Mouse (Mus musculus): ENCODE measurements at regions not wholly inside any gene's neighbourhood (a gene's known extent, or its start where the extent isn't known, plus 50 kb on each side); places are given as distances from the start of the nearest gene placed in this dataset.

DNA sequence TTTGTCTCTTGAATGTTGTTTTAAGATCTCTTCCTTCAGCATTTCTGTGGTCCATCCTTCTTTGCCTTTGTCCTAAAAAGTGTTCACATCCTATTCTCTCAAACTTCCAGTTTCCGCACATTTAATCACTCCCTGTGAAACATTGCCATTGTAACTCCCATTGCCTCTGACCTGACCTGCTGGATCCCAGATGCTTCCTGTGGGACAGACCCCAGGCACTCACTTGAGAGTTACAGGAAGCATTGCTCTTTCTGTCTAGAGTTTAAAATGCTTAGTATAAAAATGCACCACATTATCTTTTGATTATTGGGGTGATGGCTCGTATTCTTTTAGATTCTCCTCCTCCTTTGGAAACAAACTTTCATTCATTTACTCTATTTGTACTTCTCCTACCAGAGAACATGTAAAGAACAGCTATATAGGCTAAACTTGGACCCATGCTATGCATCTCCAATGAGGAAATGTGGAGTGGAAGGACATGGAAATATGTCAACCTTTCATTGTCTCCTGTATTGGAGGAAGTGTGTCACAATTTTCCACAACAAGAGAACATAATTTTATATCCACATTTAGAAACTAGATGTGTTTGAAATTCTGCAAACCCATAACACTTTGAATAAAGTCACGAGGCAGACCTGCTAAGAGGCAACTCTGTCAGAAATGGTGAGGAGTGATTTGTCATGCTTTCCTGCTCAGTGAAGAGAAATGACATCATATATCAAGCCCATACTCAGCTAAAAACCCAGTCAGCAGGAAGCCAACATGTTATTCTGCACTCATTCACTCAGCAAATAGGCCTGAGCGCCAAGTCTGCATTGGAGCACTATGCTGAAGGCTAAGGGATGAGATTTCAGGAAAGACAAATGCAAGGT, 308.8 kb upstream of the Marcks start:
- DNase-seq (ENCODE audit: low read depth) = no peak

DNA sequence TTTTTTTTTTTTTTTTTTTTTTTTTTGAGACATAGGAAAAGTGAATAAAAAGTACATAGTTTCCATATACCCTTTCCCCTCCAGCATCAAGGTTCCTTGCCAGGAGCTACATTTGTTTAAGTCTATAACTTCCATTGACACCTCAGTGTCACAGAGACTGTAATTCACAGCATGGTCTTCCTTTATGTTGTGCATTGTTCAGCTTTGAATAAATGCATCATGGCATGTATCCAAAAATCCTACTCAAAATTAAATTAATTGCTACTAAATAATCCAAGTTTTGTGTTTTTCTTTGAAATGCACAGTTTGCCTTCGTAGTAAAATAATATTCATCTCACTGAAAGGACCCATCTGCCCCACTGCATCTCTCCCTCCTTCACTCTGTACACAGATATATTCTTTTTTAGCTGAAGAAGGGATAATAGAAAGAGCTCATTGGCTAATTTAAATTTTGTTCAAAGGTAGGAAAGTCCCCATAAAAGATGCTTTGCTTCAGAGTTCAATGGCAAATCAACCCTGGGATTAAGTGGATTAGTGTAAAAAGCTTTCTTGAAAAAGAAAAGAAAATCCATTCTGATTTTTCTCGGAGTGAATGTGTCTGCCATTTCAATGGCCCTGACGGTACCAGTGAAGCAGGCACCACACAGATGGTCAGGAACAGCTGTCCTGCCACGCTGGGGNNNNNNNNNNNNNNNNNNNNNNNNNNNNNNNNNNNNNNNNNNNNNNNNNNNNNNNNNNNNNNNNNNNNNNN, 301.3 kb upstream of the Marcks start:
- DNase-seq (ENCODE audit: low read depth) = no peak

DNA sequence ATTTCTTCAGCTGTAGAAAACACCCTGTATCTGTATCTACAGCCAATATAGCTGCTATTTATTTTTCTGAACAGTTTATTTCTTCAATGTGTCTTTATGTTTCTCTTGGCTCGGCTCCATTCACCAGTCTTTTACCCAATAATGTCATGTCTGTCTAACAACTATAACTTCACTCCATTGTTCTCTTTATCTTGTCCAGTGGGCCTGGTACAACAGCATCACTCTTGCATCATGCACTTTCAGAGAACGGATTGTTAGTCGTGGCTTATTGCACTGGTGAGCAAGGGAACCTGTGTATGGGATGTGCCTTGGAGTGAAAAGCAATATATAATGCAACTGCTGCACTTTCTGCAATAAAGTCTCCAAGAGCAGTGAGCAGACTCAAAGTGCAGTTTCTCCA, 299.6 kb upstream of the Marcks start:
- no peak for DNase-seq (ENCODE audit: low read depth)

DNA sequence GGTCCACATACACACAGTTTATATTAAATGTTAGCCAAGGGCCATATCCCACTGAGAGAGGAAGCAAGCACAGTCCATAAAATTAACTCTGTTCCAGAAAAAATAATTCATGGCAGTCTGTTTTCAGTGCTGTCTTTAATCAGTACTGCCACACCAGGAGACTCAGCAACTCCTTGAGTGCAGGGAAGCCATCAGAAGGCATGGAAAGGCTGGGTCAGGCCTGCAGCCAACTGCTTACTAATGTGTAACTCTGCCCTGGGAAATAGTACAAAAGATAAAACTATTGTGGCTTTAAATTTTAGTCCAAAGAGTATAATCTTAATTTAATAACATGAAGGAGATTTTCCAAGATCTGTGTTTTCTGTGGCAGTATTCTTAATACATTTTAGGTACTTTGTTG, 298.1 kb upstream of the Marcks start:
- no peak for DNase-seq (ENCODE audit: low read depth)

DNA sequence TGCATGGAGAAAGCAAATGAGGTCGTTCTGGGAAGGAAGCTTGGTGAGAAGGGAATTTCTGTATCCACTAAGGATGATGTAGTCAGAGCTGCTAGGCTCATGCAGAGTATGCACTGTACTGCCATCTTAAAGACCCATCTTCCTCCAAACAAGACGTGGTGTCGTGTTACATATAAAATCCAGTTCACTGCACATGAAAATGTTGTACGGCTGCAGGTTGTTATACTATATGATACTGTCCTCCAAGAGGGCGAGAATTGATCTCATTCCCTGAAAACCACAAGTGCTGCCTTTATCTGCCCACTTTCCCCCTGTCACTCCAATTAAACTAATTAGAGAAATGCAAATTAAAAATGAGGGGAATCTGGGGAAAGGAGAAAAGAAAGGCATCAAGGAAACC, 295.5 kb upstream of the Marcks start:
- DNase-seq (ENCODE audit: low read depth) = no peak

DNA sequence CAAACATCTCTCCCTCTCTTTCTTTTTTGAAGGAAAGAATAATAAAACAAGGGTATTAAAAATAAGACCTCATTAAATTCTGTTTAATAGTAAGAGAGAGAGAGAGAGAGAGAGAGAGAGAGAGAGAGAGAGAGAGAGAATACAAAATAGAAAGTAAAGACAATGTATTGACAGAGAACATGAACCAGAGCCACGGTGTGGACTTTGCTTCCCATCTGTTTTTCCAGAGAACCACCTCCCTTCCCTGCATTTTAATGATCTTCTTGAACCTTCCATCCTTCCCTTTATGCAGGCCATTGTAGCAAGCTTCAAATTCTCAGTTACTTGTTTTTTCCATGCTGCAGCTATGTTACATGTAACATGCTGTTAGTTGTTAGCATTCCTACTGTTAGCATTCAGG, 284.3 kb upstream of the Marcks start:
- no peak for DNase-seq (ENCODE audit: low read depth)

DNA sequence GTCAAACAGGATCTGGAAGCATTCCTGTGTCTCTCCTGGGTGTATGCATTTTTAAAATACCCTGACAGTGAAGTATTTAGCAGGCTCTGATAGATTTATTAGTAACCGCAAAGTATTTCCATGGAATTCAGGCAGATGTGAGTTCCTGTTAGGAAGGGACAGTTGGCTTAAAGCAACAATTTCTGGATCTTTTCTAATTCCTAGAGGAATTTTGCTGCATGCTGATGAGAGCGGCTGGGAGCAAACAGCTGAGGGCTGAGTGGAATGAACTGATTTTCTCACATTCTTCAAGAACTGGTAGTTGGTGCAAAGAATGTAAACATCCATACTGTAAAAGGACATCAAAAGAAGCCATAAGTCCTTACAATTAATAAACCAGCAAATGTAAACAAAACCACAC, 283.9 kb upstream of the Marcks start:
- no peak for DNase-seq (ENCODE audit: low read depth)

DNA sequence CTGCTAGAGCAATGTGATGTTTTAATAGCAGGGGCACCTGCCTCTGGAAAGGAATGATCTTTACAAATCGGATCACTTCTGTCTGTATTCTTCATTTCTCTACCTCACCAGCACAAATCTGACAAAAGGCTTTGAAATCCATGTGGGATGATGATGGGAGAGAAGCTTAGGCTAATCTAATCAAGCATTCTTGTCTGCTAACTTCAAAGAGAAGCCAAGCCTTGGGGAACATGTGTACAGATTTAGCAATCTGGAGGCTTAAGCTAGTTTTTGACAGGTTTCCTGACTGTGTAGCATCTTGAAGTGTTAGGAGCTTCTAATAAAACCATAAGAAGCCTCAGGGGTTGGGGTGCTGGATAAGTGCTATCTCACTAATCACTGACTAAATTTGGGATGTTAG, 277.6 kb upstream of the Marcks start:
- no peak for DNase-seq (ENCODE audit: low read depth)

DNA sequence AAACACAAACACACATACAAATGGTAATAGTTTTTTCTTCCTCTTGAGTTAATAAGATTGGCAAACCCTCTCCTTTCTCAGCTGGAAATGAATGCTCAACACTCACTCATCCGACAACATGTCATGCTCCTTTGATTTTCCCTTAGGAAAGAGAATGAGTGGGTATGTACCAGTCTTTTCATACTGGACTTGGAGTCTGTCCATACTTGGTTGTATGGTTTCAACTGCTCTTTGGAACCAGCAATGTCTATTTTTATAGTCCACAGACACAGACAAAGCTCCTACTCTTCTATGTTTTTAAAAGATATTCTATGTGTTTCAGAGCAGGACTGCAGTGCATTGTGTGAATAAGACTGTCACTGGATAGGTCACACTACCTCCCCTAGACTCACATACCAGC, 273.7 kb upstream of the Marcks start:
- DNase-seq (ENCODE audit: low read depth) = no peak

DNA sequence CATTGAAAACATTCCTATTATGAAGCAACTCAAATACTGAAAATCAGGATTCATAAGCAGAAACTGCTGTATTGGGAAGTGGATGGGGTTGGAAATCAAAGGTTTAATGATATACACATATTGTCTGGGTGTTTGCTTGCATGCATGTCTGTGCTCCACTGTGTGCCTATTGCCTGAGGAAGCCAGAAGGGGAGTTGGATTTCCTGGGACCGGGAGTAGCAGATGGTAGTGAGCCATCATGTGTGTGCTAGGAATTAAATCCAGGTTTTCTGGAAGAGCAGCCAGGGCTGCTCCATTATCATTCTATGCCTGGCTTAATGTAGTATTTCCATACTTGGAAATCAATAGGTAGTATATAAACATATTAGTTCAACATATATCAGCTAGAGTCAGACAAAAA, 271.0 kb upstream of the Marcks start:
- no peak for DNase-seq (ENCODE audit: low read depth)

DNA sequence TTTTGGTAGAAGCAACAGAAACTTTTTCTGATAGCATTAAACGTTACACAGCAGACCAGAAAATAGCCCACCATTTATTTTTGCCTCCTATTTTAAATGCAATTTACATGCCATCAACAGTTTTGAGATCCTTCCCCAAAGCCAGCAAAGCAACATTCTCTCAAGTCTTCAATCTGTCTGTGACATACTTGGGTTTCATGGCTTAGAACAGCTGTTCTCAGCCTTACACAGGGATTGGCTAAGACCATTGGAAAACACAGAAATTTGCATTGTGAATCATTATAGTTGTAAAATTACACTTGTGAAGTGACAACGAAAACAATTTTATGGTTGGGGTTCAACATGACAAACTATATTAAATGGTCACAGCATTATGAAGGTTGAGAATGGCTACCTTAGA, 268.8 kb upstream of the Marcks start:
- DNase-seq (ENCODE audit: low read depth) = no peak

DNA sequence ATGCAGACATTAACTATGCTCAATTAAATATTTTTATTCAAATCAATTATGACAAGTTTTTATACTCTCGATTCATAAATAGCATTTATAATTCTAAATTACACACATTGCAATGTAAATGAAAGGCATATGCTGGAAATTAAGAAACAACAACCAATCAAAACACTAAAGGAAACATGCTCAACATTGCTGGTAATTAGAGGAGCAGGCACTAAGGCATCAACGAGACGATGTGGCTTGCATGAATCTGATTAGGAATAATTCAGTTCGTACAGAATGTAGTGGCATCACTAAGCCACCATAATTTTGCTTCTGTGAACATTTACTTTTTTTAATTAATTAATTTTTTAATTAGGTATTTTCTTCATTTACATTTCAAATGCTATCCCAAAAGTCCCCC, 266.2 kb upstream of the Marcks start:
- no peak for DNase-seq (ENCODE audit: low read depth)

DNA sequence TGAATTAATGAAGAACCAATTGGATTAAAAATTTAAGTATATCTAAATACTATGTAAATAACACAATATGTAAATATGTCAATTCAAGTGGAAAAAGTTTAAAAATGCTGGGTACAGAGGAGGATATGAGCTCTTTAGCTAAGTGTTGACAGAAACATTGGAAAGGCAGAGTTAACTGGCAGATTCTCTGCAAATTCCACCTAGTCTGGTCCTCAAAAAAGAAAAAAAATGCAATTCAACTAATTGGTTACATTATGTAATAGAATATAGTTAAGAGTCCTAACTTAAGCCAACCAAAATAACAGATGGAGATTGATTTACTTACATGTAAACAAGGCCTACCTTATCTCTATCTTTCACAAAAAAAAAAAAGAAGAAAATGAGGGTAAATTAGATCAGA, 265.7 kb upstream of the Marcks start:
- no peak for DNase-seq (ENCODE audit: low read depth)

DNA sequence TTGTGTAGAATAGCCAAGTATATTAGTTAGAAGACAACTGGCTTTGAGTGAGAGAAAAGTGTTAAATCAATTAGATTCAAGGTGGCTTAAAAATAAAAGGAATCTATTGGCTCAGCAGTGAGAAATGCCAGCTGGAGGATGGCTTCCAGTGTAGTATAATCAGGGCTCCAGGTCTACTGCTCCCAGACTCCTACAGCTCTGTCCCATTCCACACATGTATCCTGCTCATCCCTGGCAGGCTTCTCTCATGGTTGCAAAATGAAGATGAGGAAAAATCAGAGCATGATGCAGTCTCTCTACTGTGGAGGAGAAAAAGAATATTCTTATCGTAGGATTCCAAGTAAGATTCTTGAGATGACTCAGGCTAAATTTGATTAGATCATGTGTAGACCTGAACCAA, 263.7 kb upstream of the Marcks start:
- DNase-seq (ENCODE audit: low read depth) = no peak

DNA sequence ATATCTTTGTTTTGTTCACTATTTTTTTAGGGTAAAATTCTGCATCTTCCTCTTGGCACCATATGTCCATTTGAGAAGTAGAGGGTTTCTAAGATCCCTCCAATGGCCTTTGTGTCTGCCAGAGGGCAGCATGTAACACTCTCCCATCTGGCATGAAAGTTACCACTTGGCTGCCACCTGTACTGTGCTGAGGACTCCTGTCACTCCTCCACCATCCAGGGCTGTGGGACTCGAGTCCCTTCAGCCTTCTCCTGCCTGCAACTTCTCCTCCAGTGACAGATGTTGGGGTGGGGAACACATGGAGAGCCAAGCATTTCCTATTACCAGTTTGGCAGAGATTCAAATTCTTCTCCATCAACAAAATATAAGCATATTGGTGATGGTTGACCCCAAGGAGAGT, 262.3 kb upstream of the Marcks start:
- DNase-seq (ENCODE audit: low read depth) = no peak

DNA sequence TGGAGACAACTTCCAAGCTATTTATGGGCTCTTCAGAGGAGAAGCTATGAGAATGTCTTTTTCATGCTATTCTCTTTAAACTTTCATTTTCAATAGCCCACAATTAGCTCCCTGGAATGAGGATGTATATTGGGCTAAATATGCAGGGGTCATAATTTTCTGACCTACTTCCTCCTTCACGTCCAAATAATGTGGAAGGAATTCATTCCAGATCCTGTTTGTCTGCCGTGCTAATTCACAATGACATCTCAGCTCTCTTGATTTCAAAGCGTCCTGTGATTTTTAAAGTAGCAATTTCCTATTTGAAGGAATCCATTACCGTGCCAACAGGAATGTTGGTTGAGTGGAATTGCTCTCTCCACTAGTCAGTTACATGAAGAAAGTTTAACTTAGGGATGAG, 261.7 kb upstream of the Marcks start:
- DNase-seq (ENCODE audit: low read depth) = no peak

DNA sequence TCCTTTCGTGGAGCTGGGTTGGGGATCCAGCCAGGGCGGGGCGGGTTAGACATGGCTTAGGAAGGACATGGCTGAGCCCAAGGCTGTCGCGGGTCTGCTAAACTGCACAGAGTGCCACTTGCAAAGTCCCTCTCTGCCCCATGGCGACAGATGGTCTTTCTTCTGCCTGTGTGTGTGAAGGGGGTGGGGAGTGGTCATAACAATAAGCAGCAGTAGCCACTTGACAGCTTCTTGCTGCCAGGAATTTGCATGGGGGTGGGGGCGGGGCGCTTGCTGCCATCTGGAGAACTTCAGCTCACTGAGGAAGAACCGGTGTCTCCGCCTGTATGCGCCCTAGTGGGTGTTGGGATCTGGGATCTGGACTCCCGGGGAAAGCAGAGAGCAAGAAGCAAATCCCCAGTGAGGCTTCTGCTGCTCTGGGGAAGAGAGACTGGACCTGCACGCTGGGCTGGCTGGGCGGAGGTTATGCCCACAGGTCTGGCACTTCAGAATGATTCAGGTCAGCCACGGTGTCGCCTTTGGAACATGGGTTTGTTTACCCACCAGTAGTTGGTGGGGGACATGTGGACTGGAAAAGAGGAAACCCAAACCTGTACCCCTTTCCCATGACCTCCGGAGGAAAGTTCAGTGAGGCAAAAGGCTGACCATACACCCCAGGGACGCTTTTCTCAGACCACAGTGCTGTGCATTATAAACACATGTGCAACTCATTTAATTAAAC, 258.7 kb upstream of the Marcks start:
- no peak for DNase-seq (ENCODE audit: low read depth)

DNA sequence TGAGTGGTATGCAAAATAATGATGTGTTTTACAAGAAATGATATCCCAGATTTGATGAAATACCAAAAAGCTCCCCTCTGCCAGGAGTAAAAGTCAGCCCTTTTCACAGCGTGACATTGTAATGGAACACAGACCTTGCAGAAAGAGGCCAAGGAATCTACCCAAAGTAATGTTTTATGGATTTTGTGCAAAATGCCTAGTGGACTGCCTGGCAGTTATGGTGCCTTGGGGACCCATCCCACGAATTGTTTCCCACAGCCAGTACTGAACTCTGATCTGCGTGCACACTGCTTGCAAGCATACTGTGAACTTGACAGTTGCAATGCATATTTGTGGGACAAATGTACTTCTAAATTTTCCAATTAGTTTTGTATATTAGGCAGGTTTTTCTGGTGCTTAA, 251.3 kb upstream of the Marcks start:
- DNase-seq (ENCODE audit: low read depth) = no peak

DNA sequence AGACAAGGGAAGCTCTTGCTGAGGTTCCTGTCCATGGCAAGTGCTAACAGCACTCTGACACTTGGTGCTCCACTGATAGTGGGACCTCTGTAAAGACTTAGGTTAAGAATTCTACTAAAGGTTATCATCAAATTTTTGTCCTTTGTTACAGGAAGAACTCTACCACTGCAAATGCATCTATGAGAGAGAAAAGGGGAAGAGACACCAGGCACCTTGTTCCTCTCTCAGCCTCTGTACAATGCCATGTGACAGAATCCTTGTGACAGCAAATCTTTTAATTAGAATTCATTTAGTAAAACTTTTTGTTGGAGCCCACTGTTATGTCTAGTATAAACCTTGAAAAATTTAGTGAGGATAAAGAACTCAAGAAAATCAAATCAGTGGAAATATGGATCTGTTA, 247.5 kb upstream of the Marcks start:
- no peak for DNase-seq (ENCODE audit: low read depth)

DNA sequence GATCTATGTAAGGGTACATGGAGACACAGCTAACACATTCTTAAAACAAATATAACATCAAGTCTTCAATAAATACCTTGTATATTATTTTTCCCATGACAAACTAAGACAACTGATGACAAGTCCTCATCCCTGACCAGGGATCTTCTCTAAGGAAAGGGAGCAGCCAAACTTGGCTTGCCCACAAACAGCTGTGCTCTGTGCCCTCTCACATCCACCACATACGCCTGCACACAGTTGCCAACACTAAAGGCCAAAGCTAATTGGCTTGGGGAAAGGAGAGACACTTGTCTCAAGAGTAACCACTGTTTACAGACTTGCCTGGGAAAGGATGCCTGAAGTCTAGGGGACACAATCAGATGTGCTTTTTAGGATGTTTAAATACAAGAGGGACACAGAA, 241.3 kb upstream of the Marcks start:
- DNase-seq (ENCODE audit: low read depth) = no peak

DNA sequence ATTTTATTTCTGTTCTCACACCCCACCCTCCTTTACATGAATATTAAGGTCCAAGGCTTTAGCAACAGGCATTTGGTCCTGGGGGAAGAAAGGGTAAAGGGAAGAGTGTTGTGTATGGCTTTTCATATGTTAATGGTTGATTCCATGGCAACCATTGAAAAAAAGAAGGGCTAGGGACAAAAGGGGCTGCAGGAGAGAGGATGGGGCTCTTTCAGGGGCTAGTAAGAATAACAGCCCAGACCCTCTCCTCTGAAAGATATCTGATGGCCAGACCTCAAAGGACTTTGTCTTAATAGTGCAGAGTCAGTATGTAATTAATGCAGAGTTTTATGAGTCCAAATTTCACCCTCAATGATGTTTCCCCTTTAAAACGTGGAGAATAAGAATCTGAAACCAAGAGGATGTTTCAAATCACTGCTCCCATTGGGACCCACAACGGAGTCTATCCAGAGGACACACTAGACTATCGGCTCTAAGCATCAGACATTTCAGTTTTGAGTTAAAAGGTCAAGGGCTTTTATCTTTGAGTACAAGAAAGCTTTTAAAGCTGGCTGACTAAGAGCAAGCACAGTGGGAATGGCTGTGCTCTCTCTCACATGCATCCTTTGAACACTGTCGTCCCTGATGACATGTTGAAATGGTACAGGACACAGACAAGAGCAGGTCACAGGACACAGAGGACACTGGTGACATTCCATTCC, 239.4 kb upstream of the Marcks start:
- DNase-seq (ENCODE audit: low read depth) = no peak

DNA sequence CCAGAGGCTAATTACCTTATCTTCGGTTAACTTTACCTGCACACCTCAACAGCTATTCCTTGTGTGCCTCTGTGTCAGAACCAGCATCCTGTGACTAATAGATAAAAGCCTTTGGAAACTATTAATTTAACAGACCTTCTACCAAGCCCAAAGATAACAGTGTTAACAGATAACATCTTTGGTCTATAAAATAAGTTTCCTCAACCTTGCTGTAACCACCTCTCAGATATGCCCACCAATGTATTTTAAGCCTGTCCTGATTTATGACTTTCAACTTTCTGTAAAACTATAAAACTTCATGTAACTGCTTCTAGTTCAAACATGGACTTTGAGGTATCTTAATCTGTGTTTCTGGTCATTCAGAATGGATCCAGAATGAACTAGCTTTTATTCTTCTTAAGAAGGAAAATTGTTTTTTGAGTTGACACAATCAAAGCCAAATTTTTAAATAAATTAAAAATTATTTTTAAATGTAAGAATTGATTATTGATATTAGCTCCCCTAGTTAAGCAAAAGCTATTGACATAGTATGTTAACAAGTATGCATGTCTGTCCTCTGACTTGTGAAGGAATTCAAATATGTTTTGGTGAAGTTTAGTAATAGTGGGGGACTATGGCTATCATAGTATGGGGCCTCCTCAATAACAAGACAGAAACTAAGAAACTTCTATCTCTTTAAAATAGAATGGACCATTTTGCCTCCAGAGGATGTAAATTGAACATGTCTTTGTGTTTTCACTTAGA, 238.7 kb upstream of the Marcks start:
- no peak for DNase-seq (ENCODE audit: low read depth)

Measured in c-Kit-positive CD71-positive TER-119-negative erythroid progenitor cells, embryonic 14.5 days (primary cell).